Mouse (Mus musculus) G1E (cell line): Measurements from ENCODE around the gene Vmn1r114. TPM values are rescaled to one million over a fixed set of nuclear protein-coding genes. Genes with fewer than 3 reads are reported as not detected.
"Not testable (repeated sequence)": the region's sequence is repeated elsewhere in the genome, so short reads cannot be mapped to it uniquely, and the experiment has no call there.

ENCODE experiments used
- ATAC-seq: 2 replicates; pipeline ENCODE4 v1.8.0; 2016; ENCODE audit warnings: mild to moderate bottlenecking; ENCODE audit not compliant: insufficient number of reproducible peaks, poor library complexity, low FRiP score, severe bottlenecking; ENCODE audit errors: extremely low read depth
- DNase-seq: peaks from one replicate; pipeline ENCODE4 v3.0.0; 2012; ENCODE audit warnings: low spot score
- H3K27me3 ChIP-seq: 2 replicates; pipeline ENCODE4 v1.6.1; 2012; ENCODE audit warnings: mild to moderate bottlenecking, low read length, inconsistent platforms; ENCODE audit not compliant: insufficient read depth
- H3K36me3 ChIP-seq: replicated peaks from 2 replicates; pipeline ENCODE3; 2012; ENCODE audit warnings: mild to moderate bottlenecking, inconsistent platforms
- H3K4me1 ChIP-seq: 2 replicates; pipeline ENCODE4 v1.6.1; 2012; ENCODE audit warnings: low read depth, low read length, inconsistent platforms, mixed read lengths; ENCODE audit not compliant: insufficient read depth
- H3K4me3 ChIP-seq: 2 replicates; pipeline ENCODE4 v1.5.1; 2012; ENCODE audit warnings: low read depth, mild to moderate bottlenecking, inconsistent platforms, low read length, moderate library complexity, mixed read lengths
- H3K9me3 ChIP-seq: replicated peaks from 2 replicates; pipeline ENCODE4 v1.6.1; 2012; ENCODE audit warnings: inconsistent platforms
- polyA plus RNA-seq: library from polyadenylated mRNA; stranded (reverse); fragments of >175 nt; gene quantifications from 2 replicates; pipeline ENCODE4 v1.2.3, GENCODE M21; 2012
- total RNA-seq, 2 experiments: library from RNA; stranded (forward) in 1 of 2; stranded (reverse) in 1 of 2; fragments of 200-1000 nt in 1 of 2; fragments of >200 nt in 1 of 2; fragmentation: Nextera tagmentation in 1 of 2; gene quantifications; 2 replicates each; pipeline ENCODE4 v1.2.3; 2014 to 2017

Gene Vmn1r114
- not detected in 2 replicates for total RNA-seq (2014; fragmentation: Nextera tagmentation)
- total RNA-seq (2017), result not detected in 2 replicates
- not detected in 2 replicates for polyA plus RNA-seq

- not testable (repeated sequence) for H3K4me3 ChIP-seq, DNase-seq, H3K36me3 ChIP-seq, H3K9me3 ChIP-seq, H3K4me1 ChIP-seq, ATAC-seq, H3K27me3 ChIP-seq
These were observed at the start of gene Vmn1r114 for GRCm38 (mm10) chr7:20812086-20812485. Gene Vmn1r114 (minus strand): TSS chr7:20812186.

- not testable (repeated sequence) for ATAC-seq, H3K27me3 ChIP-seq, H3K4me1 ChIP-seq, H3K9me3 ChIP-seq, H3K36me3 ChIP-seq, DNase-seq, H3K4me3 ChIP-seq
These were observed 32.9 kb upstream of the Vmn1r114 start, which contains the start of gene Vmn1r115 for GRCm38 (mm10) chr7:20844885-20845284. Gene Vmn1r115 (minus strand): TSS chr7:20844985.

GRCm38 (mm10) chr7:20786985-20787384 lies 25.0 kb downstream of the Vmn1r114 start, which contains the start of gene Vmn1r113:
Gene Vmn1r113 (plus strand): TSS chr7:20787285.
- ATAC-seq, DNase-seq, H3K36me3 ChIP-seq: not testable (repeated sequence)

GRCm38 (mm10) chr7:20770885-20771284 lies 41.1 kb downstream of the Vmn1r114 start, which contains the start of gene Vmn1r112:
Gene Vmn1r112 (plus strand): TSS chr7:20771185.
- not testable (repeated sequence) for H3K4me3 ChIP-seq, H3K27me3 ChIP-seq, H3K9me3 ChIP-seq, H3K36me3 ChIP-seq, DNase-seq, ATAC-seq, H3K4me1 ChIP-seq

More at GRCm38 (mm10) chr7:20786985-20787384, 25.0 kb downstream of the Vmn1r114 start, which contains the start of gene Vmn1r113:
- H3K9me3 ChIP-seq, H3K4me1 ChIP-seq, H3K4me3 ChIP-seq, H3K27me3 ChIP-seq: not testable (repeated sequence)

Other genes starting within 250 kb of the Vmn1r114 start
- gene Gm4141, start 235.9 kb downstream of the Vmn1r114 start, total RNA-seq (2014; fragmentation: Nextera tagmentation), result not detected in 2 replicates
- not detected in 2 replicates for gene Gm4141, start 235.9 kb downstream of the Vmn1r114 start, total RNA-seq (2017)
- not detected in 2 replicates for gene Gm4141, start 235.9 kb downstream of the Vmn1r114 start, polyA plus RNA-seq
- gene Gm4513, start 213.2 kb downstream of the Vmn1r114 start, total RNA-seq (2014; fragmentation: Nextera tagmentation), result not detected in 2 replicates
- gene Gm4513, start 213.2 kb downstream of the Vmn1r114 start, total RNA-seq (2017), result not detected in 2 replicates
- not detected in 2 replicates for gene Gm4513, start 213.2 kb downstream of the Vmn1r114 start, polyA plus RNA-seq
- gene Vmn1r107, start 143.3 kb downstream of the Vmn1r114 start, total RNA-seq (2014; fragmentation: Nextera tagmentation), result not detected in 2 replicates
- not detected in 2 replicates for gene Vmn1r107, start 143.3 kb downstream of the Vmn1r114 start, total RNA-seq (2017)
- gene Vmn1r107, start 143.3 kb downstream of the Vmn1r114 start, polyA plus RNA-seq, result not detected in 2 replicates
- not detected in 2 replicates for gene Vmn1r111, start 109.0 kb downstream of the Vmn1r114 start, total RNA-seq (2014; fragmentation: Nextera tagmentation)
- not detected in 2 replicates for gene Vmn1r111, start 109.0 kb downstream of the Vmn1r114 start, total RNA-seq (2017)
- not detected in 2 replicates for gene Vmn1r111, start 109.0 kb downstream of the Vmn1r114 start, polyA plus RNA-seq
- not detected in 2 replicates for gene Gm10668, start 81.6 kb downstream of the Vmn1r114 start, total RNA-seq (2014; fragmentation: Nextera tagmentation)
- not detected in 2 replicates for gene Gm10668, start 81.6 kb downstream of the Vmn1r114 start, total RNA-seq (2017)
- gene Gm10668, start 81.6 kb downstream of the Vmn1r114 start, polyA plus RNA-seq, result not detected in 2 replicates
- not detected in 2 replicates for gene Vmn1r112, start 41.0 kb downstream of the Vmn1r114 start, total RNA-seq (2014; fragmentation: Nextera tagmentation)
- not detected in 2 replicates for gene Vmn1r112, start 41.0 kb downstream of the Vmn1r114 start, total RNA-seq (2017)
- not detected in 2 replicates for gene Vmn1r112, start 41.0 kb downstream of the Vmn1r114 start, polyA plus RNA-seq
- not detected in 2 replicates for gene Vmn1r113, start 24.9 kb downstream of the Vmn1r114 start, total RNA-seq (2014; fragmentation: Nextera tagmentation)
- gene Vmn1r113, start 24.9 kb downstream of the Vmn1r114 start, total RNA-seq (2017), result not detected in 2 replicates
- not detected in 2 replicates for gene Vmn1r113, start 24.9 kb downstream of the Vmn1r114 start, polyA plus RNA-seq
- gene Vmn1r115, start 32.8 kb upstream of the Vmn1r114 start, total RNA-seq (2014; fragmentation: Nextera tagmentation), result not detected in 2 replicates
- gene Vmn1r115, start 32.8 kb upstream of the Vmn1r114 start, total RNA-seq (2017), result not detected in 2 replicates
- gene Vmn1r115, start 32.8 kb upstream of the Vmn1r114 start, polyA plus RNA-seq, result not detected in 2 replicates
- gene Vmn1r116, start 60.1 kb upstream of the Vmn1r114 start, total RNA-seq (2014; fragmentation: Nextera tagmentation), result not detected in 2 replicates
- 0.17 TPM in 1 of 2 replicates, not detected in the other for gene Vmn1r116, start 60.1 kb upstream of the Vmn1r114 start, total RNA-seq (2017)
- gene Vmn1r116, start 60.1 kb upstream of the Vmn1r114 start, polyA plus RNA-seq, result not detected in 2 replicates
- not detected in 2 replicates for gene Vmn1r117, start 71.9 kb upstream of the Vmn1r114 start, total RNA-seq (2014; fragmentation: Nextera tagmentation)
- not detected in 2 replicates for gene Vmn1r117, start 71.9 kb upstream of the Vmn1r114 start, total RNA-seq (2017)
- gene Vmn1r117, start 71.9 kb upstream of the Vmn1r114 start, polyA plus RNA-seq, result not detected in 2 replicates
- gene Vmn1r118, start 100.2 kb upstream of the Vmn1r114 start, total RNA-seq (2014; fragmentation: Nextera tagmentation), result not detected in 2 replicates
- not detected in 2 replicates for gene Vmn1r118, start 100.2 kb upstream of the Vmn1r114 start, total RNA-seq (2017)
- not detected in 2 replicates for gene Vmn1r118, start 100.2 kb upstream of the Vmn1r114 start, polyA plus RNA-seq
- not detected in 2 replicates for gene Vmn1r119, start 200.3 kb upstream of the Vmn1r114 start, total RNA-seq (2014; fragmentation: Nextera tagmentation)
- gene Vmn1r119, start 200.3 kb upstream of the Vmn1r114 start, total RNA-seq (2017), result not detected in 2 replicates
- gene Vmn1r119, start 200.3 kb upstream of the Vmn1r114 start, polyA plus RNA-seq, result not detected in 2 replicates
- not detected in 2 replicates for gene Vmn1r120, start 241.6 kb upstream of the Vmn1r114 start, total RNA-seq (2014; fragmentation: Nextera tagmentation)
- not detected in 2 replicates for gene Vmn1r120, start 241.6 kb upstream of the Vmn1r114 start, total RNA-seq (2017)
- not detected in 2 replicates for gene Vmn1r120, start 241.6 kb upstream of the Vmn1r114 start, polyA plus RNA-seq